Mouse (Mus musculus): ENCODE data around the gene Cramp1l.
"Not testable (repeated sequence)": the region's sequence is repeated elsewhere in the genome, so short reads cannot be mapped to it uniquely, and the experiment has no call there.

The Cramp1l gene

DNA sequence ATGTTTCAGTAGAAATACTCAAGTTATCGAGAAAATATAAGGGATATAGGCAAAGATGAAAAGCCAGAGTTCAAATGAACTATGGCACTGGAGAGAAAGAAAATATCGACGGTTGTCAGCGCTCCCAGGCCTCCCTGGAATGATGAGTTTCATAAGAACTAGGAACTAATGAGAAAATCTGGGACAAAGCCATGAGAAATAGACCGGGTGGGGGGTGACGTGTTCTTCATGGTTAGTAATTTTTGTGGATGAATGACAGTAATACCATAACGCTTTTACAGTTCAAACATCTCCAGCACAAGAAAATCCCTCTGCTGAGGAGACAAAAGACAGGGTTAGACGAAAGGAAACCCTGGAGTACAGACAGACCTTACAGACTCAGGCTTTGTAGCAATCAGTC is 56.2 kb downstream of the Cramp1l start:
- no peak for DNase-seq

DNA sequence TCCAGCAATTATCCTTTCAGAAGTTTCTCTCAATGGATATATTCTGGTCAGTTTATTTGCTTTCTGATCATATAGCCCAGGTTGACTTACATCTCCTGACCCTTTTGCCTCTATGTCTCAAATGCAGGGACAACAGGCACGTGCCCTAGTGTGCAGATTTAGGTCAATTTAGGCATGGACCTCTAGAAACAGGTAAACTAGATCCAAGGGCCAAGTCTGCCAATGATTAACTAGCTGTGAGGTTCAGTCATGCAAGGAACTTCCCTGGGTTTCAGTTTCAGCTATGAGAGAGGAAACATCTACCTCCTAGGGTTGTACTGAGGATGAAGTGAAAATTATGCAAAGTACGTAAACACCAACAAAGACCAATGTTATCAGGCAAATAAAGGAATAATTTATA is 62.3 kb downstream of the Cramp1l start:
- DNase-seq, result peak; percentile 79 to 92

DNA sequence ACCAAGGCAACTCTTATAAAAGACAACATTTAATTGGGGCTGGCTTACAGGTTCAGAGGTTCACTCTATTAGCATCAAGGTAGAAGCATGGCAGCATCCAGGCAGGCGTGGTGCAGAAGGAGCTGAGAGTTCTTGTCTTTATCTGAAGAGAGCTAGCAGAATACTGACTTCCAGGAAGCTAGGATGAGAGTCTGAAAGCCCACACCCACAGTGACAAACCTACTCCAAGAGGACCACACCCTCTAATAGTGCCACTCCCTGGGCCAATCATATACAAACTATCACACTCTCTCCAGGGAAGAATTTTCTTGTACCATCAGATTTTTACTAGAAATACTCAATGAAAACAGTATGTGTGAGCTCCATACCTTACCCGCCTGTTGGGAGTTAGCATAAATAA is 64.9 kb downstream of the Cramp1l start:
- no peak for DNase-seq

DNA sequence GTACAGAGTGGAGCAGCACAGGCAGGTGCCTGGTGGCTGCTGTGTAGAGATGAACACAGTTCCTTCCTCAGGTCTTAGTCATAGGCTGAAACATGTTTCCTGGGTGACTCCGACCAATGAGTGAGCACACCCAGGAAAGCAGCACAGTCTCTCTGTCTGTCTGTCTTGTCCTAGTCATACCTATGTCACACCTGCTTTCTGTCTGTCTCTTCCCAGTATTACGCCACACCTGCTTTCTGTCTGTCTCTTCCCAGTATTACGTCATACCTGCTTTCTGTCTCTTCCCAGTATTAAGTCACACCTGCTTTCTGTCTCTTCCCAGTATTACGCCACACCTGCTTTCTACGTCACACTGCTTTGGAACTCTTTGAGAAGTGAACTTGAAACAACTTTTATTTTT is 67.4 kb downstream of the Cramp1l start:
- no peak for DNase-seq

DNA sequence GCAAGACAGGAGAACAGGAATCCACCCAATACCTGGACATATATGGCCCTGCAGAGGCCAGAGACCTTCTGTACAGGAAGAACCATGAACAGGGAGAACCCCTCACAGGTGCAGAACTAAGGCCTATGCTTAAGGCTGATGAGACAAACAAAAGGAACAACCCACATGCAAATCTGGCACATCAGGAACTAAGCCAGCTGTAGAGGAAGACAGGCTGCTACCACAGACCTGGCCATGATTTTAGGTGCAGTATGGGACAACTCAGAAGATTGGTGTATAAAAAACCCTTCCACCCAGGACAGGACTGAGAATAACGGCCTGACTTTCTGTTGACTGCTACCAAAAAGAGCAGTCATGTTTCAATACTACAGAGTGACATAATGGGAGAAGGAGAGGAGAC is 72.0 kb downstream of the Cramp1l start:
- not testable (repeated sequence) for DNase-seq

DNA sequence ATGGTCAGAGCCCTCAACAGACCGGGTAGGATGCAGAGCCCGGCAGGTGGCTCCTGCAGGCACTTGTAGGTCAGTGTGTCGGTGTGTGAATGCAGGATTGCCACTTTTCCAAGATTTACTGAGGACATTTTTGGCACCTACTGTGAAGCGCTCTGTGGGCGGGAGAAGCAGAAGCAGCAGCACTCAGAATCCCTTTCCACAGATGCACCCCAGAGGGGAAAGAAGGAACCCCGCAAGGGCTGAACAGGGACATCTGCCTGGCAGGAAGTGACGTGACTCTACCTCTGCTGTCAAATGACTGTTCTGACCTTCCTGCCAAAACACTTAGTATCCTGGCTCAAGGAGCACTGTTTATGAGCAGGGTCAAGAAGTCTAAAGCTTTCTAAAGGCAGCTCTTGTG is 72.6 kb downstream of the Cramp1l start:
- DNase-seq, result no peak

DNA sequence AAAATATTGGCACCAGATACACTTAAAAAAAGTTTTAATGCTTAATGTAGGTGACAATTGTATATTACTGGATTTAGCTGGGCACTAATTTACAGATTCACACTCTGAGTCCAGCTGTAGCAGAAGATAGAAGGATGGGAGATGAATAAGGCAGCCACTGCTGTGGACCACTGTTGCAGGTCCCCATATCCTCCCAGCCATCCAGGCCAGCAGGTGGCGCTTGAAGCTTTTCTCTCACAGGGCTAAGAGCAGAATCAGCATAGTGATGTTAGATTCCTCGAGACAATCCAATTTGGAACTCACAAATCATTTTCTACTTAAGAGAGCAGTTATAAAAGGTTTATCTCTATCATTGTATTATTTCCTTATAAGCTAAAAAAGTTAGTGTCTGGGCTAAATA is 73.1 kb downstream of the Cramp1l start:
- DNase-seq, result peak; percentile 48 to 75

DNA sequence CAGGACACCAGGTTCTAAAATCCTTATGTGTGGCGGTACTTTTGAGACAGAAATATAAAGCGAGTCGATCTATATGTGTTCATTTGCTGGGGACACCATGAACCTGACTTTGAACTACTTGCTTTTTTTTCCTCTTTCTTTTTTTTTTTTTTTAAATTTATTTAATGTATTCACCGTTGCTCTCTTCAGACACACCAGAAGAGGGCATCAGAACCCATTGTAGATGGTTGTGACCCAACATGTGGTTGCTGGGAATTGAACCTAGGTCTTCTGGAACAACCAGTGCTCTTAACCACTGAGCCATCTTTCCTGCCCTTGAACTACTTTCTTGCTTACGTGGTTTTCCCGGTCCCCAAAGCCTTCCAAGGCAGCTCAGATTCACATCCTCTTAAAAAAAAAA is 78.3 kb downstream of the Cramp1l start:
- DNase-seq, result no peak

DNA sequence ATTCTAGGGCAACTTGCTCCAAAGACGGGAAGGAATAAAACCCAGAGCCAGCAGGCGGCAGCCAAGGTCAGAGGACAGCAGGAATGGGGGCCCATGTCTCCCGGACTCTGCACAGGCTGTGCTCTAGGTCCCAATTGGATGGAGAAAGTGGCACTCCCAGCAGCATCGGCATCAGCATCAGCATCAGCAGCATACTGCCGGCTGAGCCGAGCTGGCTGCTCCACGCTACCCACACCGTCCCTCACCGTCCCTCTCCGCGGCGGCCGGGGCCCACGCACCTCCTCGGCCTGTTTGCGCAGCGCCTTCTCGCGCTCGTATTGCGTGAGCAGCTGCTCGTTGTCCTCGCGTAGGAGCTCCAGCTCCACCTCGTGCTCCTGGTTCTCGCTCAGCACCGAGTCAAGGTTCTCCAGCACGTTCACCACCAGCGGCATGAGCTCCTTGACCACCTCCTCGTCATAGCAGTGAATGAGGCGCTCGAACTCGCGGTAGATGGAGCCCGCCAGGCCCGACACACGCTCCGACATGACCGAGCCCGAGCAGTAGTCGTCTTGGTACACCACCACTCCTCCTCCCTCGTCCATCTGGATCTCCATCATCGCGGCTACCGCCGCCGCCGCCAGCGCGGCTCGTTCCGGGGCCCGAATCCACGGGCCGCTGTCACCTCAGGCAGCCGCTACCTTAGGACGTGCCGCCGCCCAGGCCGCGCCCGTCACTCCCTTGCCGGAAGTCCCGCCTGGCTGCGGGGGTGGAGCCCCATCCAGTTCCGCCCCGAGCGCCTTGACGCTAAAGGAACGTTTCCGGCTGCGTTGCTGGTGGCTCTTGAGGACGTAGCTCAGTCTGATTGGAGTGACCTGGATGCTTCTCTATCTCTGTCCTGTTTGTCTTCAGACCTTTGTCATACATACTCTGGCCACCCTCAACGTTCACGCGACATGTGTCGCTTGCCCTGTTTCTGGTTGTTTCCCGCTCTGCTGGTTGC is 79.0 kb downstream of the Cramp1l start, which contains the start of gene Mapk8ip3:
TSS of gene Mapk8ip3 (minus strand) at position 719 of the 979 bp plus-strand sequence.
- peak; percentile 95 to 97 for DNase-seq

DNA sequence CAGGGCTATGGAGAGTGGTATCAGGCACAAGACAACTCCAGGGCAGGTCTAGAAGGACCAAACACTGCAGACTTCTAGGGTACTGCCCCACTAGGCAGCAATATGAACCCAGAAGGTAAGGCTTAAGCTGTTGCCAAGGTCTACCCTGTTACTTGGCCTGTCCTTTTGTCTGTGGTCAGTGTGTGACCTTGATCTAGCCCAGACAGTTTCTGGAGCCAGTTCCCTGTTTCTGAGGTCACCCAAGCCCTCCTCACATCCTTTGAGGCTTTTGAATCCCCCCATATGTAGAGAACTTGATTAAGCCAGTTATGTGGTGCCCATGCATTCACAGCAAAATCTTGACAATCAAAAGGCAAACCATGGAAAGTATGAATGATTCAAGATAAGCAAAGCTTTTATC is 79.9 kb downstream of the Cramp1l start:
- DNase-seq, result no peak

DNA sequence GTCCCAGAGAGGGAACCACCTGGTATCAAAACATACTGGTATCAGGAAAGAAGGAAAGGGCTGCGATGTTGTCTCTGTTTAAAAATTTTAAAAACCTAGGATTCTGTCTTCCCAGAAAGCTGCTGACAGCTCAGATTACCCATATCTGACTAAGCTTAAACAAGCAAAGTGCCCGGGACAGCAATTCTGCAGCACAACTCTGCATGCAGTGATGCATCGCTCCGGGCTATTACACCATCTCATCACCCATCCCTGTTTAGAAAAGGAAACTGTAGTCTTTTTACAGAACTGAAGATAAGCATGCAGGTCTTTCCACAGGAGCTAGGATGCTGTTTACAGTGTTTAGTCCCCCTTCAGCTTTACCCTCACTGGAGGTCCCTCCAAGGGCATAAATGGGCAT is 80.7 kb downstream of the Cramp1l start:
- DNase-seq, result no peak

DNA sequence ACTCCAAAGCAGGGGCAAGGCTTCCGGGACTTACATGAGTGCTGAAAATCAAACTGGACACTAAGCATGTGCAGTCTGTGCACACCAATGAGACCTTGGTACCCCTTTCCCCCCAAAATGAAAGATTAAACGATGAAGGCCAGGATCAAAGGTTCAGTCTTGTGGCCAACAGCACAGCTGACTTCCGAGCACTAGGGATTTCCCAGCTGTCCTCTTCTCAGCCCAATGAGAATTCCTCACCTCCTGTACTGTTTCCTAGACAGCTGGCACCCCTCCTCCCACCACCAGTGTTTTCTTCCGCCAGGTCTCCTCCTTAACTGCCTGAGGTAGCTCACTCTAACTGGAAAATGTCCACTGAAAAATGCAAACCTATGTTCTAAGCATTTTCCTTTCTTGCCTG is 82.4 kb downstream of the Cramp1l start:
- no peak for DNase-seq

DNA sequence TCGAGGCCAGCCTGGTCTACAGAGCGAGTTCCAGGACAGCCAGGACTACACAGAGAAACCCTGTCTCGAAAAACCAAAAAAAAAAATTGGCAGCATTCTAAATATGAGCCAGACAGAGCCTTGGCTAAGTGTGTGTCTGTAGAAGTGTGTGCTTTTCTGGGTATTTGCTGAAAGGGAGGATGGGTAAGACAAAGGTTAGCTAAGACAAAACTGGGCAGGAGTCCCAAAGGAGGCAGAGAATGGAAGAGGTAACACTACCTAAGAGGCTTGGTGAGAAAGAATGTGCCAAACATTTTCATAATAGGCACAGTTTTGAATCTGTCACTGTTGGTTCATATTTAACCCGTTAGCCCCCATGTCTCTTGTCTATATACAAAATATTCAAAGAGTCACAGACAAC is 83.2 kb downstream of the Cramp1l start:
- DNase-seq, result peak; percentile 33 to 52

DNA sequence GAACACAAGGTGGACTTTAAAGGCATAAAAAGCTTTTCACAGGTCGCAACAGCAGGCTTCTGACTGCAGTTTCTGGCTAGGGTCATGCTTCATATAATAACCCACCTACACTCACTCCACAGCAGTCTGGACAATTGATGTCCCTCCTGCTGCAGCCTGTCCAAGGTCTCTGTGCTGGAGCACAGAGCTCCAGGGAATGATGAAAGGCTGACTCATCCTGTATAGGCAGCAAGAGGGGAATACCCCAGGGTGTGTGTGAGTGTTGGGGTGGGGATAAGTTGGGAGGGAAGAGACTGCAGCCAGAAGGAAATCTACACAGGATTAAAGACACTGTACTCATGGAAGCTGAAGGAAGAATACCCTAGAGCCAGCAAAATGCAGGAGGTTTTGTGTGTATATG is 86.1 kb downstream of the Cramp1l start:
- no peak for DNase-seq

DNA sequence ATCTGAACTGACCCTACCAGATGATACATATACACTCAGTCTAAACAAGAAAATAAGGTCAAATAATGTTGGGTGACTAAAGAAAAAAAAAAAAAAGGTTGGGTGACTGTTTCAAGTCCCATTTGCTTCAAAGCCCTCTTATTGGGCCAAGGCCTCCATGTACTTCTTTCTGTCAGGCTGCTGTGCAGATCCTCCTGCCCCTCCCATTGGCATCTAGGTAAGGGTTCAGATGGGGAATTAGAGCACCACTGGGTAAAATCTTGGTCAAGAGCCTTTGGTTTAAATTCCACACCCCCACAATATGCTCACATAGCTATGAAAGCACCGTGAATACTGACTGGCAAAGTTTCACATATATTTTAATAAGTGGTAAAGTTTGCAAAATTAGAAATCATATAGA is 92.3 kb downstream of the Cramp1l start:
- no peak for DNase-seq

DNA sequence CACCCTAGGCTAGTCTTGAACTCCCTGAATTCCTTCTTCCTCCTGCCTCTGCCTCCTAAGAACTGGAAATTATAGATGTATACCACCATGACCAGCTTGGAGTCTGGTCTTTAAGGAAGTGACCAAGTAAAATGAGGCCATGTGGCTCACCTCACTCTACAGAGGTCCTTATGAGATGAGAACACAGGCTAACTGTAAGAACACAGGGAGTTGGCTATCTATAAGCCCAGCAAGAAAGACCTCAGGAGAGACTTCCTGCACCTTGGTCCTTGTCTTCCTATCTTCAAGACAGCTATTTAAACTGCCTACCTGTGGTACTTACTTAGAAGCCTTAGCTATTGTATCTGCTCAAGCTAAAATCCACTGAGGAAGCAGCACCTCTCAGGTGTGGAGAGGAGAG is 101.6 kb downstream of the Cramp1l start:
- DNase-seq, result no peak
